Mouse (Mus musculus): ENCODE results near the gene Rnase12.

GRCm38 (mm10) chr14:51088970-51089673 lies 31.7 kb upstream of the Rnase12 start:
- no peak for TF ChIP-seq CTCF (IDR thresholded peaks at IDR 0.05; ENCODE audit: extremely low read depth, insufficient read length, insufficient replicate concordance, low read depth, low read length)
- no peak for TF ChIP-seq POLR2A (IDR thresholded peaks at IDR 0.05; ENCODE audit: low read depth, low read length)
